Comparison of ENCODE assay signal across 9 mouse cellular contexts in genomic region chr9:112119106-112119433, GRCm38 (mm10).
DNase-seq lines count a peak whose midpoint lies in the region; ATAC-seq and TF ChIP-seq lines count a peak whose summit lies in the region.
"Had no signal": no experiment of that assay in that cellular context is flagged by ENCODE, and none has a peak within 500 bp of the region (broad histone marks: within the 10 kb centered on the region; RNA-seq: fewer than 3 reads in every experiment).

No protein-coding gene starts in this region.

- H3K27me3 ChIP-seq in forebrain, embryonic 11.5 days (ENCODE audit: control insufficient read depth, insufficient read depth, low read length), result peaks cover 4% of the 10 kb centered on the region; the same call in 1 of the 2 replicates
- no peaks in the 10 kb centered on the region for H3K27me3 ChIP-seq in hindbrain, embryonic 15.5 days
- H3K27me3 ChIP-seq in midbrain, embryonic 16.5 days (ENCODE audit: control insufficient read depth, insufficient read depth, low read depth, low read length), result no peaks in the 10 kb centered on the region

- intact Hi-C loops in left cerebral cortex, adult 2 months (cut with DNase I), result no loop called here
- intact Hi-C loops in left cerebral cortex, postnatal 14 days (cut with DNase I), result no loop called here

- peak overlapping the region; percentile 60 for H3K27ac ChIP-seq in left cerebral cortex, adult 2 months
- no peak overlapping the region for H3K27ac ChIP-seq in forebrain, embryonic 11.5 days (ENCODE audit: low read depth, low read length)
- H3K27ac ChIP-seq in hindbrain, embryonic 15.5 days (replicated peaks), result peak overlapping the region; percentile 82
- H3K27ac ChIP-seq in midbrain, embryonic 16.5 days (ENCODE audit: low read length), result peak overlapping the region; percentile 83

- no peaks in the 10 kb centered on the region for H3K9me3 ChIP-seq in forebrain, embryonic 11.5 days (ENCODE audit: control insufficient read depth, low read length)
- H3K9me3 ChIP-seq in hindbrain, embryonic 15.5 days, result no peaks in the 10 kb centered on the region
- no peaks in the 10 kb centered on the region for H3K9me3 ChIP-seq in midbrain, embryonic 16.5 days (replicated peaks; ENCODE audit: control insufficient read depth, low read length, poor library complexity, severe bottlenecking)

- TF ChIP-seq CTCF in left cerebral cortex, adult 2 months (IDR thresholded peaks at IDR 0.05), result no peak

- 11% methylated on average over 7 of the region's 7 CpGs for WGBS in forebrain, embryonic 11.5 days
- 16% methylated on average over 7 of the region's 7 CpGs for WGBS in hindbrain, embryonic 15.5 days
- WGBS in midbrain, embryonic 16.5 days, result 12% methylated on average over 7 of the region's 7 CpGs

- DNase-seq in left cerebral cortex, adult 2 months (ENCODE audit: extremely low spot score in 1 of 2, low spot score in 2 of 2), result no peak
- no peak for DNase-seq in left cerebral cortex, postnatal 14 days (ENCODE audit: low spot score in 2 of 2)
- no peak for DNase-seq in forebrain, embryonic 11.5 days (ENCODE audit: low spot score)
- no peak for DNase-seq in ovary, postnatal 14 days (ENCODE audit: low spot score)
- no peak for DNase-seq in layer of hippocampus, adult 8-10 months (ENCODE audit: low spot score in 2 of 2)
- DNase-seq: adrenal gland, postnatal 25 days; thymus, postnatal 4 days had no signal

- no peak overlapping the region for H3K4me3 ChIP-seq in left cerebral cortex, adult 2 months
- H3K4me3 ChIP-seq in forebrain, embryonic 11.5 days (ENCODE audit: low read depth, low read length), result peak overlapping the region; percentile 23; the same call in 1 of the 2 replicates
- no peak overlapping the region for H3K4me3 ChIP-seq in hindbrain, embryonic 15.5 days
- H3K4me3 ChIP-seq in midbrain, embryonic 16.5 days (ENCODE audit: low read depth, low read length), result no peak overlapping the region

- no peak overlapping the region for H3K9ac ChIP-seq in forebrain, embryonic 11.5 days (ENCODE audit: low read length)
- H3K9ac ChIP-seq in hindbrain, embryonic 15.5 days, result no peak overlapping the region
- no peak overlapping the region for H3K9ac ChIP-seq in midbrain, embryonic 16.5 days (ENCODE audit: low read depth, low read length)

- ATAC-seq in forebrain, embryonic 11.5 days (replicated peaks; ENCODE audit: low FRiP score), result peak; percentile 48
- no peak for ATAC-seq in hindbrain, embryonic 15.5 days (ENCODE audit: low FRiP score, low read depth)
- peak; percentile 23; the same call in 1 of the 2 replicates for ATAC-seq in midbrain, embryonic 16.5 days

- peaks cover 7% of the 10 kb centered on the region; the same call in 1 of the 2 replicates for H3K4me1 ChIP-seq in forebrain, embryonic 11.5 days (replicated peaks; ENCODE audit: control insufficient read depth, insufficient read depth, low read length)
- peaks cover 28% of the 10 kb centered on the region for H3K4me1 ChIP-seq in hindbrain, embryonic 15.5 days (replicated peaks)
- peaks cover 28% of the 10 kb centered on the region for H3K4me1 ChIP-seq in midbrain, embryonic 16.5 days (ENCODE audit: control insufficient read depth, insufficient read depth, low read length)

- H3K36me3 ChIP-seq in forebrain, embryonic 11.5 days (ENCODE audit: control insufficient read depth, insufficient read depth, low read length), result no peaks in the 10 kb centered on the region
- 0 out of 2 replicates have a peak, but pooled peaks cover 6% of the 10 kb centered on the region for H3K36me3 ChIP-seq in hindbrain, embryonic 15.5 days
- H3K36me3 ChIP-seq in midbrain, embryonic 16.5 days (ENCODE audit: control insufficient read depth, insufficient read depth, low read length), result no peaks in the 10 kb centered on the region

- H3K4me2 ChIP-seq in forebrain, embryonic 11.5 days (ENCODE audit: low read depth, low read length, severe bottlenecking), result peak overlapping the region; percentile 53
- peak overlapping the region; percentile 52 for H3K4me2 ChIP-seq in hindbrain, embryonic 15.5 days
- peak overlapping the region; percentile 50 for H3K4me2 ChIP-seq in midbrain, embryonic 16.5 days (ENCODE audit: low read length)
